Mouse (Mus musculus) heart, embryonic 10.5 days (tissue): Measurements from ENCODE around the gene Ccdc85a. TPM values are rescaled to one million over a fixed set of nuclear protein-coding genes. Genes with fewer than 3 reads are reported as not detected.
"Not testable (repeated sequence)": the region's sequence is repeated elsewhere in the genome, so short reads cannot be mapped to it uniquely, and the experiment has no call there.

Experiments used
- DNase-seq: peaks from one replicate; pipeline ENCODE4 v3.0.0-alpha.2; 2017; ENCODE audit warnings: low spot score
- H3K27ac ChIP-seq: fragments of 300-500 bp; sonication (generic); 2 replicates; pipeline ENCODE4 v1.5.1; 2016; ENCODE audit warnings: mild to moderate bottlenecking
- H3K27me3 ChIP-seq: fragments of 300-500 bp; sonication (generic); 2 replicates; pipeline ENCODE4 v1.6.1; 2016; ENCODE audit warnings: mild to moderate bottlenecking; ENCODE audit not compliant: poor library complexity, insufficient read depth, severe bottlenecking
- H3K36me3 ChIP-seq: fragments of 300-500 bp; sonication (generic); 2 replicates; pipeline ENCODE4 v1.6.1; 2016; ENCODE audit warnings: mild to moderate bottlenecking, moderate library complexity
- H3K4me1 ChIP-seq: fragments of 300-500 bp; sonication (generic); 2 replicates; pipeline ENCODE4 v1.6.1; 2016; ENCODE audit warnings: mild to moderate bottlenecking
- H3K4me3 ChIP-seq: fragments of 300-500 bp; sonication (generic); 2 replicates; pipeline ENCODE4 v1.5.1; 2016; ENCODE audit warnings: mild to moderate bottlenecking, moderate library complexity
- H3K9me3 ChIP-seq: fragments of 300-500 bp; sonication (generic); 2 replicates; pipeline ENCODE4 v1.6.1; 2016; ENCODE audit warnings: mild to moderate bottlenecking, moderate library complexity
- WGBS: fragments of 180-500 bp; shearing (Covaris S2); methylation state at CpG from one replicate; pipeline ENCODE4 v1.1.7; 2016; 5-methylcytosine and 5-hydroxymethylcytosine counted together
- polyA plus RNA-seq: library from polyadenylated mRNA; unstranded; fragments of >200 nt; fragmentation: Nextera tagmentation; extraction: Ambion mirVana; gene quantifications from 2 replicates; pipeline ENCODE4 v1.2.1, GENCODE M21; 2016

The Ccdc85a gene
- polyA plus RNA-seq, 1 experiment from 2014 or later, result 0.67 TPM

DNA sequence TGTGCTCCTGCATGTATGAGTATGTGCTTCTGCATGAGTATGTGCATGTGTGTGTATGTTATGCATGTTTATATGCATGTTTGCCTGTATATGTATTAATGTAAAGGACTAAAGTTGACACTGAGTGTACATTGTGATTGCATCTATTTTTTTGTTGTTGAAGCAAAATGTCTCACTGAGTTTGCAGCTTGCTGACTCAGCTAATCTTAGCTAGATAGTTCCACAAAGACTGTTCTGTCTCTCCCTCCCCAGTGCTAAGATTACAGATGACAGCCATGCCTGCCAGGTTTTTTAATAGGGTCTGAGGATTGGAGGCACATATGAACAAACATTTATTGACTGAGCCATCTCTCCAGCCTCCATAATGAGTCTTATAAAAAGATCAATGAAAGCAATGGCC lies 209.5 kb downstream of the Ccdc85a start:
- no peak for DNase-seq
- Histone ChIP-seq H3K4me3 (no peak overlapping the region), H3K27ac (no peak overlapping the region), H3K36me3 (no peaks in the 10 kb centered on the region), H3K4me1 (no peaks in the 10 kb centered on the region), H3K27me3 (no peaks in the 10 kb centered on the region), H3K9me3 (no peaks in the 10 kb centered on the region)

DNA sequence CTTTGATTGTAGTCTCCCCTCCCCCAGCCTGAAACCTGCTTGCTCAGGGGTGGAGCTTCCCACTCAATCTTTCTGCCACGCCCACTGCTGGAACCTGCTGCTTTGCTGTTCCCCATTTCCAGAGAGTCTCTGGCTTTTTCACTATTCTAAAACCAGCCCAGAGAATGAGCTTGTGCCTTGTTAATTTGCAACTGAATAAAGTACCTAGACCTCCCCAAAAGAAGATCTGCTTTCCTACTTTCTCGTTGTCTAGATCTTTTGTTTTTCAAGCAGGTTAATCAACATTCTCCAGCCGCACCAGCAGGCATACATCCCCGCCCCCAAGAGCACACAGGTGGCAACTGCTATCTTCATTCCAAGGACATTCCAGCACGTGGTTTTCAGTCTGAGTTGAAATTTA lies 212.7 kb downstream of the Ccdc85a start:
- not testable (repeated sequence) for H3K4me3 ChIP-seq, H3K27ac ChIP-seq, DNase-seq, H3K27me3 ChIP-seq, H3K36me3 ChIP-seq, H3K9me3 ChIP-seq, H3K4me1 ChIP-seq
- 62% methylated on average over 5 of the region's 5 CpGs for WGBS

DNA sequence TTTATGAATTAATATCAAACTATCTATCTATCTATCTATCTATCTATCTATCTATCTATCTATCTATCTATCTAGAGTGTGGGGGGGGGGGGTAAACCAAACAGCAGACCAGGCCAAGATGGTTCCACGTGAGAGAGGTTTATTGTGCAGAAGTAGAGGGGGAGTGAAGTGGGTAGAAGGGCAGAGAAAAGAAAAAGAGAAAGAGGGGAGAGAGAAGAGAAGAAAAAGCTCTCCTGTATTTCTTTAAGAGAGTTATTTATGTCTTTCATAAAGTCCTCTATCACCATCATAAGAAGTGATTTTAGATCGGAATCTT lies 218.2 kb downstream of the Ccdc85a start:
- Histone ChIP-seq H3K27ac (peak overlapping the region; percentile 86), H3K36me3 (no peaks in the 10 kb centered on the region), H3K4me3 (peak overlapping the region; percentile 61), H3K4me1 (no peaks in the 10 kb centered on the region), H3K9me3 (no peaks in the 10 kb centered on the region), H3K27me3 (no peaks in the 10 kb centered on the region)
- WGBS, result 61% methylated on average over 2 of the region's 2 CpGs
- DNase-seq, result no peak

DNA sequence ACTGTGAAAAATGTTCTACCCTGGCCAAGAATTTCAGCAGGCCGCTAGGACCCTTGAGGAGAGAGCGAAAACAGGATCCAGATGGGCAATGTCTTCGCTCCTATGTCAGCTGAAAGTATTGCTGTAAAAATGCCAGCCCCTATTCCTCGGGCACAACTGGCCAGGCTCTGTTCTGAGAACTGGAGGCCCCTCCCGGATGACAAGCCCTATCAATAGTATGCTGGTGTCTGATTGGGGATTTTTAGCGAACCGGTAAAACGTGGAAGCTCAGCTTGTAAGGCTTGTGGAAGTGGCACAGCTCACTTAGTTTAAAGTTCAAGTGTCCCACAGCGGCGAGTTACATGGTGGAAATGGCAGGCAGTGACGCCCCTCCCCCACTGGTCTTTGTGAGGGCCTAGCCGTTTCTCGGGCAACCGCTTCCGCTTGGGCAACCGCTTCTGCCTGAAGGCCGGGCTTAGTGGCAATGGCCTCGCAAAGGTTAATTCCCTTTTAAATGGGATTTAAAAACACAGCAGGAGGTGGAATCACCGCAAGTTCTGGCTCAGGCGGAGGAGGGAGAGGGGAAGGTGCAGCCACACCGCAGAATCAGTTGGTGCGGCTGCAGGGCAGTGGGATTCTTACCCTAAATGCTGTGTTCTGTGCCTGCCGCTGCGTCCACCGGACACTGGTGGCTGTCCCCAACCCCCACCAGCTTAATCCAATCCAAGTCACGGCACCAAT lies 218.8 kb downstream of the Ccdc85a start:
- peak; percentile 92 for DNase-seq
- Histone ChIP-seq H3K27me3 (no peaks in the 10 kb centered on the region), H3K4me3 (peak overlapping the region; percentile 61), H3K36me3 (no peaks in the 10 kb centered on the region), H3K9me3 (no peaks in the 10 kb centered on the region), H3K4me1 (no peaks in the 10 kb centered on the region), H3K27ac (peak overlapping the region; percentile 86)
- 9% methylated on average over 26 of the region's 26 CpGs for WGBS

DNA sequence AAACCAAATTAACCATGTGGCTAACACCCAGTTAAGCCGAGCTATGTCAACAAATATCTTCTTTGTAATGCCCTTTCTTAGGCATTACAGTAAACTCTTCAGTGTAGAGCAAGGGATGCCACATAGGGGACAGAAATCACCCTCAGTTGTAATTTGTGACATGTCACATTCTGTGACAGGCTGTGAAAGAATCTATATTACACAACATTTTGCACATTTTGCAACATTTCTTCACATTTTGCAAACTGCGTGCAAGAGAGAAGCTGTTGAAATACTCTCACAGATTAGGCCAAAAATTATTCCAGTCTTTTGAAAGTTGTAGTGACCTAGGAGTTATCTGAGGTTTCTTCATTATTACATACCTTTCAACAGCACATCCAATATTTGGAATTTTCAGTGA lies 240.7 kb downstream of the Ccdc85a start:
- Histone ChIP-seq H3K27ac (no peak overlapping the region), H3K4me1 (no peaks in the 10 kb centered on the region), H3K9me3 (no peaks in the 10 kb centered on the region), H3K27me3 (no peaks in the 10 kb centered on the region), H3K36me3 (no peaks in the 10 kb centered on the region), H3K4me3 (no peak overlapping the region)
- WGBS, result 81% methylated on average over 2 of the region's 2 CpGs
- no peak for DNase-seq

DNA sequence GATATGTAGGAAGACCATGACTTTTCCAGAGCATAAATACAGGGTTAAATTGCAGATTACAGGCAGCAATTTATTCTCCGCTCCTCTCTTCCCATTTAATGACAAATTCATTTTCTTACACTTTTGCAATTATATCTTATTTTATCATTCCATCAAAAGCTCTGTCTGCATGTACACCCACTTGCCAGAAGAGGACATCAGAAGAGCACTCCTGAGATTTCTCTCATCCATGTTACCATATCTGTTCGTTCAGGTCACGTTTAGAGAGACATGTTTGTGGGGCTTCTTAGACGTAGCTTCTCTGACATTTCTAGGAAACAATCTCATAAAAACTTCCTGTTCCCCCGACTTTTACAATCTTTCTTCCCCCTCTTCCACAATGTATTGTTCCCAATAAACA lies 242.2 kb downstream of the Ccdc85a start:
- H3K4me1 ChIP-seq, result no peaks in the 10 kb centered on the region
- no peaks in the 10 kb centered on the region for H3K27me3 ChIP-seq

DNA sequence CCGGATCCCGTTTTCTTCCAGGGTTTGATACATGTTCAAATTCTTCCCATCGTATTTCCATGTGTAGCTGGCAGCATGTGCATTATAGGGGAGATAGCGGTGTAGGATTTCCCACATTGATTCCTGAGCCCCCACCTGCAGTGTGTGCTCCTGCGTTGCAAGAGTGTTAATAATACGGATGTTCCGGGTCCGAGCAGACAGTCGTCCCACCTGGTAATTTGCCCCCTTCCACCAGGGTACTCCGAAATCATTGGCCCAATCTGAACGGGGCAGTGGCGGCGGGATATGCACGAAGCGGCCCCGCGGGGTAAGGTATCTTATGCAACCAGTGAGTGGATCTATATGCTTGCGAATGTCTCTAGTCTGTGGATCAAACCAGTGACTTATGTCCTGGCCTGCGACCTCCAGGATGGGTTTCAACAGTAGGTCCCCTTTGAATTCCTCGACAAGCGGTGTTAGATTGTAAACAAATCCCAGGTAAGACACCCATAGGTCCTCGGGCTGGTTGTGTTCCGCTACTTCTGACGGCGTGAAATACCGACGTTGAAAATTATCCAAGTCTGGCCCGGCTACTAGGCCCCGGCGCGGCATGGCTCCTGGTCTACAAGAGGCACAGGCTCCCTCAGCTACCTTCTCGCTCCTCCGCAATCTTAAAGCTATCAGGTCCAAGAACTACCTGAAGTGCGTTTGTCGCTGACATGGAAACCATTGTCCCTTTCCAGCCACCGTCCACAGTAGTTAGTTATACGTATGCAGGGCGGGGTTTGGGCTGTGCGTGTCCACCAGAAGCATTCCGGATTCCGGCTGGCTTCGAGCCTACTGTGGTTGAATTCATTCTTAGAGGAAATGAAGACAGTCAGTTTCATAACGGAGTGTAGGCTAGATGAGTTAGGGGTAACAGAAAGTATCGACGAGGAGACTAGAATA lies 244.6 kb downstream of the Ccdc85a start, which contains the start of gene Gm6685:
TSS of gene Gm6685 (minus strand) at position 644 of the 927 bp plus-strand sequence.
- not testable (repeated sequence) for H3K9me3 ChIP-seq, H3K4me3 ChIP-seq, H3K27ac ChIP-seq, DNase-seq, H3K4me1 ChIP-seq, H3K27me3 ChIP-seq, H3K36me3 ChIP-seq
- WGBS, result 88% methylated on average over 45 of the region's 45 CpGs

More for the DNA sequence above, 242.2 kb downstream of the Ccdc85a start:
- Histone ChIP-seq H3K9me3 (no peaks in the 10 kb centered on the region), H3K36me3 (no peaks in the 10 kb centered on the region), H3K4me3 (no peak overlapping the region), H3K27ac (no peak overlapping the region)
- no peak for DNase-seq
- 74% methylated on average over 5 of the region's 5 CpGs for WGBS

Other genes with a start within 250 kb of the Ccdc85a start
- not detected in 2 replicates for gene Gm6685, start 244.5 kb downstream of the Ccdc85a start, polyA plus RNA-seq